Mouse (Mus musculus) spleen, postnatal 36 days (tissue): ENCODE measurements around the gene Fam240b.
"Not testable (repeated sequence)": the region's sequence is repeated elsewhere in the genome, so short reads cannot be mapped to it uniquely, and the experiment has no call there.

Experiments used
- DNase-seq, 2 experiments: peaks; one replicate each; pipeline ENCODE4 v3.0.0; 2022; ENCODE audit warnings: low spot score in 2 of 2, mixed read lengths in 1 of 2

Fam240b gene

GRCm38 (mm10) chr13:64497692-64498091, at the start of gene Fam240b:
Gene Fam240b, minus strand, starts transcription at chr13:64497792.
- no peak for DNase-seq

GRCm38 (mm10) chr13:64530139-64530538, 32.5 kb upstream of the Fam240b start:
- DNase-seq = no peak

DNA sequence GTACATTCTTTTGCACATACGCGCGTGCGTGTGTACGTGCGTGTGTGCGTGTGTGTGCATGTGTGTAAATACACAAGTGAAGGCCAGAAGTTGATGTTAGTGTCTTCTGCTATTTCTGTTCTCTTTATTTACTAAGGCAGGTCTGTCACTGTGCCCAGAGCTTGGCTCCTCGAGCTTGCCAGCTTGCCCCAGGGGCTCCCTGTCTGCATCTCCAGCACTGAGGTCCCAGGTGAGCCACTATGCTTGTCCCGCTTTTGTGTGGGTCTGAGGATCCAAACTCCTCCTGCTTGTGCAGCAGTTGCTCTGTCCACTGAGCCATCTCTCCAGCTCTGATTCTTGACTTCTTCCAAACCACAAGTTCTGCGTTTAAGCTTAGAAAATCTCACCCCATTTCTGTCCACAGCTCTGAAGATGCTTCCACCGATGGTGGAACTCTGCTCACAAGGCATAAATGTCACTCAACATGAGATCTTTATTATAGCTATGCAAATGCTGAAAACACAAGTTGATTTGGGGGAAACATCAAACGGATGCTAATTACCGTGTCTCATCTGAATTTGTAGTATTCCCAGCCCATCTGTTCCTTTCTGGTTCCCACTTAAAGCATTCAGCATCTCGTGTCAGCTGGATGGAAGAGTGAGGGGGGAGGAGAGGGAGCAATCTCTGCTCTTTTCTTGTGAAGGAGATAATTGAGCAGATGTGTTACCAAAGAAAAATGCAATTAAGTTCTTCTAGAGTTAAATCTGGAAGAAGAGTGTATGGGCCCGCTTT, 29.1 kb upstream of the Fam240b start:
- no peak for DNase-seq

DNA sequence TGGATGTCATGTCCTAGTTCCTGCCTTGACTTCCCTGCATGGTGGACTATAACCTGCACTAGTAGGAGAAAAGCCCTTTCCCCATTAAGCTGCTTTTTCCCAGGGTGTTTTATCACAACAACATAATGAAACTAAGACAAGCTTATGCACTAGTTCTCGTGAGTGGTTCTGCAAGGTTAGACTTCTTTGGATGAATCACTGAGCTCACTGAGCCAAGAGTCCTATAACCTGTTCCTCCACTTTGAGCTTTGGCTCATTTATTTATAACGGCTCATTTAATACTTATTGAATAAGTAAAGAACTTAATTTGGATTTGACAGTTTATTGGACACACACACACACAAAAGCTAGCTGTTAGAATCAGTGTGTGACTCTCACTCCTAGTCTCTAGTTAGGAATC, 16.7 kb upstream of the Fam240b start:
- no peak for DNase-seq

- no peak for DNase-seq
Observed at GRCm38 (mm10) chr13:64511616-64512015, 14.0 kb upstream of the Fam240b start.

DNA sequence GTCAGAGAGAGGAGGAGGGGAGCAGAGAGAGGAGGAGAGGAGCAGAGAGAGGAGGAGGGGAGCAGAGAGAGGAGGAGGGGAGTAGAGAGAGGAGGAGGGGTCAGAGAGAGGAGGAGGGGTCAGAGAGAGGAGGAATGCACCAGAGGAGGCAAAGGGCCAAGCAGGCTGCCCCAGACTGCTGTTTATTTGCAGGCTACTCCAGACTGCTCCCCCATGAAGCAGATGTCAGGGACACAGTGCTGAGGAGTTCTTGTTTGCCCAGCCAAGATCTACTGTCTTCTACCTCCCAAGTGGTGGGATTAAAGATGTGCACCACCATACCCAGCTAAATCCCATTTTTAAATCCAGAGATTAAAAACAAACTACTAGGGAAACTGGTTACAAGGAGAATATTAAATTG, 9.8 kb upstream of the Fam240b start:
- no peak for DNase-seq

DNA sequence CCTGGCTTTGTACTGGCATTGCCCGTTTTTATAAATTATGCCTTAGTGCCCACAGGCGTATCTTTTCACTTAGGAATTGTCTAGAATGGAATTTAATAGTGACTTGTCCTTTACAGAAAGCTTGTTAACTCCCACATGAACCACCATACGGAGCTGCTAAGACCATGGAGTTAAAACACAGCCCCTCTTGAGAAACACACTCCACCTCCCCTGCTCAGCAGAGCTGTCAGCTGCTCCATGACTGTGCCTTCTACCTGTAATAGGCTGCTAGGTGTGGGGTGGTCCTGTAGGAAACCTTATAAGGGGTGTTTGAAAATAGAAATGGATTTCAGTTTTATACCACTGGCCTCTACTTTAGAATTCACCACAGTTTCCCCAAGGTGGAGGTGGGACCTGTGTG, 5.2 kb upstream of the Fam240b start:
- no peak for DNase-seq

GRCm38 (mm10) chr13:64493586-64493985, 4.0 kb downstream of the Fam240b start:
- no peak for DNase-seq

- DNase-seq = no peak
Observed at GRCm38 (mm10) chr13:64489886-64490285, 7.7 kb downstream of the Fam240b start.

DNA sequence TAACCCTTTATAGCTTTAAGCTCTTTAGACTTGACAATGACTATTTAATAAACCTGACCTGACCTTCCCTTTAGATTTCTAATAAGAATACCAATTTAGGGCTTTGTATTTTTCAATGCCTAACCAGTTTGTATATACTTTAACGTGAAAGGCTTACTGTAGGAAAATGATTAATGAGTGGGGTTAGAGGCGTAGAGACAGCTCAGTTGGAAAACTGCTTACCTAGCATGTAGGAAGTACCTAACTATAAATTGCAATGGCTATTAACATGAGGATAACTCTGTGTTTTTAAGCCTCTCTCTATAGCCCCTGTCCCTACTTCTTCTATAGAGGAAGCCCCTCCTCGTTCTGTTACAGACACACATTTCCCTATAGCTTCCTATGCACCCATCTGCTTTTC, 17.6 kb downstream of the Fam240b start:
- DNase-seq = no peak

DNA sequence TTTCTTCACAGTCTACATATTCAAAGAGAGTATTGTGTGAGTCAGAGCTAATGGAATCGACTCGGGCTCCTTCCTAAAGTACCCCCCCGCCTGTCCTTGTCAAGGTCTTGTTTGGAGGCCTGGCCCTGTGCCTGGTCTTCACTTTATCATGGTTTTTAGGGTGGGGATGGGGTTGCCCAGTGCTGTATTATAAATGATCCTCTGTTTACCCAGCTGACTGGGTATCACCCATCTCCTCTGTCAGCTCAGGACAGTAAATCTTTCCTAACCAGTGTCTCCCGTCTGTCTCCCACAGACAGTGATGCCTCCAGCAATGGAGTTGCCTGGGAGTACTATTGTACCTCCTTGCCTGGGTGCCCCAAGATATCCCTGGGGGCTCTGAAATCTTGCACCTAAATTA, 19.6 kb downstream of the Fam240b start:
- no peak for DNase-seq

- DNase-seq = no peak
Observed at GRCm38 (mm10) chr13:64467886-64468285, 29.7 kb downstream of the Fam240b start.

- DNase-seq = no peak
Observed at GRCm38 (mm10) chr13:64465166-64465565, 32.4 kb downstream of the Fam240b start.

GRCm38 (mm10) chr13:64462581-64462980, 35.0 kb downstream of the Fam240b start:
- no peak for DNase-seq

DNA sequence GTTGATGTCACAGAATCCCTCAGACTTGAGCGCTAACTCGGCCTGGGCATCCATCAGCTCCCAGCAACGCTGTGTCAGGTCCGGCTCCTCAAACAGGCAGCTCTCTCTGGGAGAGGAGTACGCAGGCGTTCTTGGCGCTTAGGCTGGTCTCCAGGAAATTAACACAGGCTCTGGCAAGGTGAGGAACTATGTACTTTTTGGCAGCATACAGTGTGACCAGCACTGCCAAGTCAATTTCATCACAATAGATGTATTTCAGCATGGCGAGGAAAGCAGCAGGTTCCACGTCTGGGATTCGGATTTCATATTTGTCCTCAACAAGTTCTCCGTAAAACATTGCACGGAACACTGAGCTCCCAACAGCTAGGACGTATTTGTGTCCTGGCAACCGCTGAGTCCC, 39.4 kb downstream of the Fam240b start:
- no peak for DNase-seq

GRCm38 (mm10) chr13:64457225-64457978, 40.2 kb downstream of the Fam240b start:
- DNase-seq = not testable (repeated sequence)

GRCm38 (mm10) chr13:64450001-64450794, 47.4 kb downstream of the Fam240b start:
- DNase-seq = no peak

GRCm38 (mm10) chr13:64448729-64449128, 48.9 kb downstream of the Fam240b start:
- DNase-seq = no peak

DNA sequence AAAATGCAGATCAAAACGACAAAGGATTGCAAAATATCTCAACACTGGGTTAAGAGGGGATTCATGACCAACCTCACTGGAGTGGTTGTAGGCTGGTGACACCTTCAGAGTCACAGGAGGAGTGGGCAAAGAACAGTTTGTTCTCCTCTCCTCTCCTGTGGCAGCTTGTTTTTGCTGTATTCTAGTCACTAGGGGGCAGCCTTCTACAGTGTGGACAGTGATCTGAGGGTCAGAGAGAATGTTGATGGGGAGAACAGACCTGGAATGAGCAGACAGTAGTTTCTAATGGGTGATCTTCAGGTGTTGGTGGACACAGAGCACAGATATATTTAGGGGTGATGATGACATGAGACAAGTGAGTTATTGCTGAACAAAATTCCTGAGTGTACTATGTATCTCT, 49.6 kb downstream of the Fam240b start:
- DNase-seq = no peak

DNA sequence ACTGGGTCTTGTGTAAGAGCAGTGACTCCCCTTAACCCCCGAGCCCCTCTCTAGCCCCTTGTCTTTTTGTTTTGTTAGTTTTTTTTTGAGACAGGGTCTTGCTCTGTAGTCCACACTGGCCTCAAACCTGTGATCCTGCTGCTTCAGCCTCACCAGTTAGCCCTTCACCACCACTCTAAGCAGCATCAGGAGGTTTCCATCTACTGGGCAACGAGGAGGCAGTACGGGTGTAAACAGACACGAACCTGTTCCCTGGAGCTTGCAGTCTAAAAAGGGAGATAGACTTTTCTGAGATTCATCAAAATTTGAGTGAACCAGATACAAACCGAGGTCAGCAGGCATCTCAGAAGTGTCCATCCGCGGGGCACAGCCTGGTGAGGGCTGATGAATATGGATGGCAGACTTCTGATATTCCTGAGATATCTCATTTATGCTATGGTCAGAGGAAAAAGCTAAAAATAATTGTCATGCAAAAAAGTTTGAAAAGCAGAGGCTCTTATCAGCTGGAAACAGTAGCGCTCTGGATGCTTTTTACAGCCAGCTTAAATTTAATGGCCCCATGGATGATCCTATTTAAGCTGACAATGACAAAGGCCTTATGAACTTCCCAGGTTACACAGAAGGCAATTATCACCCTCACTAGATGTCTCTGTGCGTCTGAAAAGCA, 52.2 kb downstream of the Fam240b start:
- DNase-seq = no peak

DNA sequence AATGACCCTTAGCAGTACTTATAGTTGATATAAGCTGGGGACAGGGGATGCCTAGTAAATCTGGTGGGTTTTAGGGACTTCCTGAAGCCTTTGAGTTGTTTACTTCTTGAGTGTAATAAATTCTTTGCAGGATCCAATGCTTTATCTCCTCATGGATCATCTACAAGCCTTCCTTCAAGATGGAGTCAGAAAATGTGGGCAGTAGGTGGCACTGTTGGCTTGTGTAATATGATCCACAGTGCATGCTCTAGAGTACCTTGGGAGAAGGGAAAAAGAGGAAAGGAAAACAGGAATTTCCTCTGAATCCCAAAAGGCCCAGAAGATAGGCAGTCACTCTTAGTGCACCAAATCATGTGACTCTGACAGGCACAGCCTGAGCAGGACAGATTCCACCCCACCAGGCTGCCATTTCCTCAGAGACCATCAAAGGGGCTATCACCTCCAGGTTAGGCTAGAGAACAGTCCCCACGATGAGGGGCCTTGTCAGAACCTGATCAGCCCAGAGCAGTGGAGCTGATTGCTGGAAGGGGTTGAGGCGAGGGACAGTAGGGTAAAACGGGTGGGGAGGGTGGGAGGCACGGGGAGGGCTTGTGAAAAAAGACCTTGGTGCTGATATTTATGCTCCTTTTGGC, 54.2 kb downstream of the Fam240b start:
- DNase-seq = no peak
